Mouse (Mus musculus): ENCODE measurements around the gene Aire.

The Aire gene

DNA sequence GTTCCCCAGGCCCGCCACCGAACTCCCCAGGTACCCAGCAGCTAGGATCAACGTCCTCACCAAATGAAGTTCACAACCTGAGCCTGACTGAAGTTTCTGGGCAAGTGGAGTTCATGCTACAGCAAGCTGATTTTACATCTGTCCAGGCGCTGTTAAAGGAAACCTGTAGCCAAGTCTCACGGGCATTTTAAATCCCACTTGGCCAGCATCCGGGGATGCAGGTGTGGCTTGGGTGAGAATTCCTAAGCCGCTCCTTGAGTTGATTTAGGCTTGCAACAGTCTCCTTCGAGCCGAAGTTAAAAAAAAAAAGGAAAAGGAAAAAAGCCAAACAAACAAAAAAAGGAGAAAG is 33.5 kb downstream of the Aire start, which contains the start of gene Pfkl:
TSS of gene Pfkl (minus strand) at position 139 of the 349 bp plus-strand sequence.
- DNase-seq (ENCODE audit: low read depth in 2 of 2, low spot score in 2 of 2): no peak

GRCm38 (mm10) chr10:78009184-78009944 is 34.0 kb downstream of the Aire start:
- DNase-seq (ENCODE audit: low read depth in 2 of 2, low spot score in 2 of 2): peak; percentile 93 to 97

GRCm38 (mm10) chr10:78008169-78008568 is 35.2 kb downstream of the Aire start:
- DNase-seq (ENCODE audit: low read depth in 2 of 2, low spot score in 2 of 2): no peak

DNA sequence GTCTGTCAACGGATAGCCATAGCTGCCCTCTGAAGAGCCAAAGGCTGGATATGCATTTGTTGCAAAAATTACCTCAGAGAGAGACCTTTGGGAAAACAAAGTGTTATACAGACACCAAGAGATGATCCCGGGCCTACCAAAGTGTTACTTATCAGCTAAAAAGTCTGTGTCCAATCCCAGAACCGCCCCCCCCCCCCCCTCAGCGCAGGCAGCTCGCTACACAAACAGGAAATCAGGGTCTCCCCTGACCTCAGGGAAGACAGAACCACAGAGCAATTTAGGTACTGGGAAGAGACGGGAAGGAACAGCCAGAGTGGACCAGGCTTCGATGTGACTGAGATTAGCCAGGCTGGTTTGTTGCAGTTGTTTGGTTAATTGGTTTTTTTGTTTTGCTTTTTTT is 36.2 kb downstream of the Aire start:
- no peak for DNase-seq (ENCODE audit: low read depth in 2 of 2, low spot score in 2 of 2)

DNA sequence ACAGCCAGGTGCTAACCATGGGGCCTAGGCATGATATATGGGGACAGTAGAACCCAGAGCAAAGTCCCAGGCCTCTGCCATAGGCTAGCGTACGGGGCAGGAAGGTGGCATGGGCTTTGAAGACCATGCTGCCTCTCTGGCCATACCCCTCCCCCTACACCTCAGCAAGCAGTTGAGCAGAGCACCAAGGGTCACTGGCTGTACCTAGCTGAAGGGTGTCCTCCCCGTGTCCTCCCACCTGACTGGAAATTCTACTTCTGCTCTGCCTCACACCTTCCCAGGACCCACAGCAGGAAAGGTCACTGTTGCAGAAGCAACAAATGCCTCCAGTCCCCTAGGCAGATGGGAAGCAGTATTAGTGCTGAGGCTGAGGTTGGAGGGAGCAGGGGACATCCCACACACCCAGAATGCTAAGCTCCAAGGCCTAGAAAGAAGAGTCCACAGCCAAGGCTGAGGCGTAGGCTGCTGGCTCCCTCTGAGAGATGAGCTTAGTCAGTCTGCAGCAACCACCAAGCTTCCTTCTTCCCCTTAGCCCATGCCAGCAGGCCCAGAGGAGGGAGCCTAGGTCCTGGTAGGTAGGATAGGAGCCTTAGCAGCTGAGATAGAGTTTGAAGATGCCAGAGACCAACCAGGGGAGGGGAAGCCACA is 37.5 kb downstream of the Aire start:
- DNase-seq (ENCODE audit: low read depth in 2 of 2, low spot score in 2 of 2): no peak

DNA sequence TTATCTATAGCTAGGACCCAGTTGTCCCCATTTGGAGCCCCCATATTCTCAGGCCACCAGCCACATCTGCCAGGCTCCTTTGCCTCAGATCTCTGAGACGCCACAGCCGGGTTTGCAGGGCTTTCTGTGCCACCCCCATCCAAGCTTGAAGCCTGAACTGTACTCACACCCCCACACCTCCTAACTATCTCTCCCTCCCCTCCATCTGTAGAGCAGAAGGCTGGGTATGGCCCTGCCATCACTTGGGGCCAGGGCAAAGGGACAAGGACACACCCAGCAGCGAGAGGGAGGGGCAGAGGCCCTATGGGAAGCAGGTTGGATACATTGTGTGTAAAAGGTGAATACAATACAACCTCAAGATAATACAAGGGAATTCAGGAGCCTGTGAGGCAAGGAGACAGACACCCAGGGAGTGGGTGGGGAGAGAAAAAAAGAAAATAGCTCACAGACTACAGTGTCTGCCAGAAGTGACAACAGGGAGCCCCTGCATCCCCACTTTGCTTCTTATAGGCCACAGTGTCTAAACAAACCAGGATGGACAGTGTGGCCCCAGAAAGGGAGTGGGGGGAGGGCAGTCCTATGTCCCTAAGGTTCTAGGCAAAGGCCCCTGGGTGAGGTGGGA is 38.8 kb downstream of the Aire start:
- no peak for DNase-seq (ENCODE audit: low read depth in 2 of 2, low spot score in 2 of 2)

DNA sequence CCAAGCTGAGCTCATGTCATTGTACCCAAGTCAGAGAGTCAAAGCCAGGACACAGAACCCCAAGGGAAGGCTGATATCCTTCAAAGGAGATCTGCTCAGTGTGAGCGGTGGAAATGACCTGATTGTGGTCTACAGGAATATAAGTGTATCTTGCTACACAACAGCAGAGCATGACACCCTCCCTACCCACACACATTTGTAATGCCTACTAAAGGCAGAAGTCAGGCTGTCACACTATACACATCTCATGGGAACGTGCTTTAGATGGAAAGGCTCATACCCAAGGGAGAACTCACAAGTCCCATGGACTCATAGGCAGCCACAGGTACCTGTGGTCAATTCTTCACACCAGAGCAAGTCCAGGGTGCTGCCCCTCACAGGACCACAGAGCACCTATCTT is 41.1 kb downstream of the Aire start:
- DNase-seq (ENCODE audit: low read depth in 2 of 2, low spot score in 2 of 2): no peak

- no peak for DNase-seq (ENCODE audit: low read depth in 2 of 2, low spot score in 2 of 2)
These were observed 41.6 kb downstream of the Aire start for GRCm38 (mm10) chr10:78001796-78002195.

DNA sequence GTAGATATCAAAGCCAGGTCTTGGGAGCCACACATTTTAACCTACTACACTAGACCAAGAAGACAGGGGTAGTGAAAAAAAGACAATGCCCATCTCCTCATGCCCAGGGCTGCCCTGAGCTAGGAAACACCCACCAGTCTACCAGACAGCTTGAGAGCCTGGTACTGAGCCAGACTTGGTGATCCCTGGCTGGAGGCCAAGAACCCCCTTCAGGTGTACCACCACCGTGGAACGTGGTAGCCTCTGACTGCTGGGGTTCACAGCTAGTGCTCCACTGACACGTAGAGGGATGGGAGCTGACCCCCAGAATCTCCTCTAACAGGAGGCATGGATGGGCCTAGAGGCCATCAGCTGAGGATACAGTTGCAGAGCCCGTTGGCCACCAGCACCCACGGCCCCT is 43.2 kb downstream of the Aire start:
- no peak for DNase-seq (ENCODE audit: low read depth in 2 of 2, low spot score in 2 of 2)

GRCm38 (mm10) chr10:77995639-77996038 is 47.8 kb downstream of the Aire start:
- no peak for DNase-seq (ENCODE audit: low read depth in 2 of 2, low spot score in 2 of 2)

- no peak for DNase-seq (ENCODE audit: low read depth in 2 of 2, low spot score in 2 of 2)
These were observed 57.6 kb downstream of the Aire start for GRCm38 (mm10) chr10:77985775-77986174.

DNA sequence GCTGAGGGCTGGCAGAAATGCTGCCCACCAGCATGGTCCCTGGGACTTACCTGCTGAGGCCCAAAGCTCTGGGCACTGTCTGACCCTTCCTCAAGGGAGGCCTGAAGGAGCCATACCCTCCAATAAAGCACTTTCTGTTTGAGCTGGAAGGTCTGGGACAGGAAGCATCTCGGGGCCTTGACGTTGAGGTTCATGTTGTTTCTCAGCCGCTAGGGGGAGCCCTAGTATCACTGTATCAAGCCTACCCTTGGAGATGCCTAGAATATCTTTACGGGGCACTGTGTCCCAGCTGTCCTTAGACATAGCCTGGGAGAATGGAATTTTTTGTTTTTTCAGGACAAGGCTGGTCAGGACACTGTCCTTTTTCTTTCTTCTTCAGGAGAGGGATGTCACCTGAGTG is 58.8 kb downstream of the Aire start:
- peak; percentile 61 to 72 for DNase-seq (ENCODE audit: low read depth in 2 of 2, low spot score in 2 of 2)
